Mouse (Mus musculus): ENCODE measurements around the gene Plekhm1.

Plekhm1 gene

DNA sequence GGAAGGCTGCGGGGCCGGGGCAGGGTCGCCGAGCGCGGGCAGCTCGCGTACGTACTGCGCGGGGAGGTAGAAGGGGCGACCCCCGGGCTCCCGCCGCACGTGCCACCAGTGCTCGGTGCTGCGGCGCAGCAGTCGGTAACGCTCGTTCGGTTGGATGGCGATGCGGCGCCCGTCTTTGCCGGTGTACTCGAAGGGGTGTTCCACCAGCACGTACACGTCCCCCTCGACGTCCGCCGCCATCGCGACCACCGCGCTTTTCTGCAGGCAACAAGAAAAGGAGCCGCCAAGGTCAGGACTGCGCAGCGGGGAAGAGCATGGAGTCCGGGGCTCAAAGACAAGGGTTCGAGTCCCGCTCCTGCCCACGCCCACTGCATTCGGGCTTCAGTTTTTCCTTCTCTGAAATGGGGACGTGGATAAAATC lies 51.8 kb downstream of the Plekhm1 start:
- DNase-seq (ENCODE audit: low spot score), result peak; percentile 34

DNA sequence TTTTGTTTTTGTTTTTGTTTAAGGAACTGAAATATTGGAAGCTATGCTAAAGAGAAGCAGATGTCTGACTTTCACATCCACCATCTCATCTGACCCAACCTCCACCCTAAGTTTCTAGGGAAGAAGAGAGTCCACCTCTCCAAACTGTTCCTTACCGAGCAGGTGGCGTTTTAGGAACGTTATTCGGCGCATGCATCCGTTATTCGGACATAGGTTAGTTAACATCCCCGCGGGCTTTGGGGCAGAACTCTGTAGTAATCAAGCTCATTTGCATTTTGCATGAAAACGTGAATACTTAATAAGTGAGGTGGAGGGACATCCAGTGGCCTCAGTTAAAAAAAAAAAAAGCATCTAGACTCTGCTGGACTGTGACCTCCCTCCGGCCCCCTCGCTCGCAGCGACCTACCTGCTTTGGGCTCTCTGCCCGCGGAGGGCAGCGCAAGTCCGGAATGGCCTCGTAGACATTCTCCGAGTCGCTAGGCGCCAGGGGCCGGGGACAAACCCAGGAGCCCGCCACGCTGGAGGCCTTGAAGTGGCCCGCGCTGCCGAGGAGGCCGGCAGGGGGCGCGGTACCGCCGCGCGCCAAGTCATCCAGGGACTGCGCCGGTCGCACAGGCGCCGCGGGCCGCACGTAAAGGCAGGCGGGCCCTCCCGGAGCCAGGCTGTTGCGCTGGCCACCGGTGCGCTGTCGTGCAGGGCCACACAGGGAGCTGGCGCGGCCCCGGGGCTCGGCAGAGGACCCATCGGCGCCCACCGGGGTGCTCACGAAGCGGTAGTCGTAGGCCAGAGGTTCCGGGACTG lies 52.4 kb downstream of the Plekhm1 start:
- peak; percentile 90 for DNase-seq (ENCODE audit: low spot score)

- peak; percentile 93 for DNase-seq (ENCODE audit: low spot score)
Measured at GRCm38 (mm10) chr11:103359122-103359521, 53.4 kb downstream of the Plekhm1 start.

DNA sequence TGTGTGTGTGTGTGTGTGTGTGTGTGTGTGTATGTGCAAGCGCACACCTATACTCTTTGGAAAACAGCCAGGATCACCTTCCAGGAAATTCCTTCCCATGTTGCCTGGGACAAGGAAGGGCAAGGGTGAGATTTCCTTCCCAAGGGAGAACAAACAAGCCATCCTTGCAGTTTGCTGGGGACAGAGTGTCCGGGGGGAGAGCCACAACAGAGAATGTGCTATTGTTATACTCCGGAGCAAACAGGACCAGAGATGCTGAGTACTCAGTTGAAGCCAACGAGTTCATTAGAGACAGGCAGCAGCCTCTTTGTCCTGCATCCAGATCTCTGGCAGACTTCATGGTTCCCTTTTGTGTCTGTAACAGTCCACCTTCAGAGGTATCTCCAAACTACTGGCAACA lies 54.2 kb downstream of the Plekhm1 start:
- DNase-seq (ENCODE audit: low spot score), result no peak

- no peak for DNase-seq (ENCODE audit: low spot score)
Measured at GRCm38 (mm10) chr11:103357710-103358109, 54.8 kb downstream of the Plekhm1 start.

- no peak for DNase-seq (ENCODE audit: low spot score)
Measured at GRCm38 (mm10) chr11:103356938-103357670, 55.4 kb downstream of the Plekhm1 start.

GRCm38 (mm10) chr11:103356032-103356571 lies 56.4 kb downstream of the Plekhm1 start:
- no peak for DNase-seq (ENCODE audit: low spot score)

DNA sequence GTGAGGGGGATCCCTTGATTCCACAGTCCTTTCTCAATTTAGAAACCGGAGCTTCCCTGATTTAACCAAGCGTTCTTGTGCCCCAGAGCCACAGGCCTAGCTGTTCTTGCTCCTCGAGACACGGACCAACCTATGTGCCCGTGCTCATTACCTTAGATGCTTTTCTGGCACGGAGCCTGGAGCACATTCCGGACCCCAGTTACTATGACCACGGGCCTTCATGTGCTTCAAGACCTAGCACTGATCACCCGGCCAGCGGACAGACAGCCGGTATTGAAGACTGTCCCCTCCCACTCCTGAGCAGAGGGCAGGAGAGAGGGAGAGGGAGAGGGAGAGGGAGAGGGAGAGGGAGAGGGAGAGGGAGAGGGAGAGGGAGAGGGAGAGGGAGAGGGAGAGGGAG lies 57.2 kb downstream of the Plekhm1 start:
- DNase-seq (ENCODE audit: low spot score), result peak; percentile 13

DNA sequence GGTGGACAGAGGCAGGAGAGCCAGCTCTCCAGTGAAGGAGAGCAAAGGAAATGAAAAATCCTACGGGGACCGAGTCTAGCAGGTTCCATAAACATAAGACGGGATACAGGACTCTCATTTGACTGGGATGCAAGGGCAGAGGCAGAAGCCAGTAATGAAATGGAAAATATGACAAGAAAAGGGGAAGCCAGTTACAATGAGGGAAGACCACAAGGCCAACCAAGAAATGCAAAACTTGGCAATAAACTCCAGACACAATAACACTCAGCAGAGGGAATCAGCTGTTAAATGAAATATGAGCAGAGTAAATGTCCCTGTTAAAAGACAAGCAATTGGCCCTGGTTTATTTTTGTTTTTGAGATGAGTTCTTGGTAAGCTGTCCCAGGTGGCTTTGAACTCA lies 58.5 kb downstream of the Plekhm1 start:
- no peak for DNase-seq (ENCODE audit: low spot score)

DNA sequence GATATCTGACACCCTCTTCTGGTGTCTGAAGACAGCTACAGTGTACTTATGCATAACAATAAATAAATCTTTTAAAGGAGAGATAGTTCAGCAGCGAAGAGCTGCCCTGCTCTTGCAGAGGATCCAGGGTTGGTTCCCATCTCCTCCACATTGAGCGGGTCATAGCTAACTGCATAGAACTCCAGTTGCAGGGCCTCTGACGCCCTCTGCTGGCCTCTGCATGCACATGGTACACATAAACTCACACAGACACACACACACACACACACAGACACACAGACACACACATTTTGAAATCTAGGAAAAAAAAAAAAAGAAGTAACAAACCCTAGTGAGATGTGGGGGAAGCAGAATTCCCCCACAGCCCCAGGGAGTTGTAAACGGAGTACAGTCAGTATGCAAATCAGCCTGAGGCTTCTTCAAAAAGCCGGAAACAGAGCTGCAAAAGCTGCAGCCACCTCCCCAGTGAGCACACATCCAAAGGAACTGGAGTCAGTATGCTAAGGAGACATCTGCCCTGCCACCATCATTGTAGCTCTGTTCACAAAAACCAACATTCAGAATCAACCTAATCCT lies 60.2 kb downstream of the Plekhm1 start:
- DNase-seq (ENCODE audit: low spot score), result no peak

DNA sequence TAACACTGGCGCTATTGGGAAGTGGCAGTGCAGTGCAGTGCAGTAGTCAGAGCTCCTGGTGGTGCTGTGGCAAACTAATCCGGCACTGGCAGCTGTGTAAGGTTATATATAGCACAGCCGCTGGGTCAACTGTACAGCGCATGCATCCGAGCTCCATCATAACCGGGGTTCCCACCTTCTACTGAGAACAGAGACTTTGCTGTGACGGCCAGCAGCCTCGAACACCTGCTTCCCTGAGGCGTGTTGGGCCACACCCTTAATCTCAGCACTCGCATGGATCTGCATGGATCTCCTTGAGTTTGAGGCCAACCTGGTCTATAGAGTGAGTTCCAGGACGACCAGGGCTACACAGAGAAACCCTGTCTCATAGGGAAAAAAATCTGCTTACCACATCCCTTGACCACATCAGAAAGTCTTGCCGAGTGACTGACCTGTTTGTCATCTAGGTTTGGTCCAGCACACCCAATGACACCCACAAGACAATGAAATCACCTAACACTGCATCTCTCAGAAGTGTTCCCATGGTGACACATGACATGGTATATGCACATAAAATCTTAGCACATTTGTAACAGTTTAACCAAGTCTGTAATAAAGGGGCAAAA lies 61.7 kb downstream of the Plekhm1 start:
- DNase-seq (ENCODE audit: low spot score), result no peak

DNA sequence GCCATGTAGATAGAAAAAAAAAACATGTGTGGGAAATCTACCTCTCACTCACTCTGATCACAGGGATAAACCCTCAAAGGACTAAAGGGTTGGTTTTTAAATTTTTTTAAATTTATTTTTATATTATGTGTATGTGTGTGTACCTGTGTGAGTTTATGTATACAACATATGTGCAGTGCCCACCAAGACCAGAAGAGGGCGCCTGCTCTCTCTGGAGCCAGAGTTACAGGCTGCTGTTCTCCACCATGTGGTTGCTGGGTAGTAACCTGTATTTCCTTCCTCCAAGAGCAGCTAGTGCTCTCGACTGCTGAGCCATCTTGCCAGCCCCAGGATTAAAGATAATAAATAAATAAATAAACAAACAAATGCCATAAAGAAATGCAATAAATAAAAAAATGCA lies 62.8 kb downstream of the Plekhm1 start:
- DNase-seq (ENCODE audit: low spot score), result no peak

GRCm38 (mm10) chr11:103346657-103347056 lies 65.8 kb downstream of the Plekhm1 start:
- no peak for DNase-seq (ENCODE audit: low spot score)

DNA sequence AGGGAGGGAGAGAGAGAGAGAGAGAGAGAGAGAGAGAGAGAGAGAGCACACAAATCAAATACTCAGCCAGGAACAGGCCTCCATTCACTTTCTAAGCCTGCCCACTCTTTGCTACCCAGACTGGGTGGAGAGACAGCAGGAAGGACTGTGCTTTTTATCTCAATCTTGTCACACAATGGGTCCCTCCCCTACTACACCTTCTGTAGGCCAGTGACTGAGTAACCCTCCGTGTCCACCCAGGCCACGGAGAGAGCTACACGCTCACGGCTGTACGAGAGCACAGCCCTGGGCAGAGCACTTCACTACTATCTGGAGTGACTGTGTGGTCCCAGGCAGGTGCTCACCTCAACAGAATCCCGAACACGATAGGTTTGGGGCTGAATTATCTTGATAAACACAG lies 66.3 kb downstream of the Plekhm1 start:
- no peak for DNase-seq (ENCODE audit: low spot score)

DNA sequence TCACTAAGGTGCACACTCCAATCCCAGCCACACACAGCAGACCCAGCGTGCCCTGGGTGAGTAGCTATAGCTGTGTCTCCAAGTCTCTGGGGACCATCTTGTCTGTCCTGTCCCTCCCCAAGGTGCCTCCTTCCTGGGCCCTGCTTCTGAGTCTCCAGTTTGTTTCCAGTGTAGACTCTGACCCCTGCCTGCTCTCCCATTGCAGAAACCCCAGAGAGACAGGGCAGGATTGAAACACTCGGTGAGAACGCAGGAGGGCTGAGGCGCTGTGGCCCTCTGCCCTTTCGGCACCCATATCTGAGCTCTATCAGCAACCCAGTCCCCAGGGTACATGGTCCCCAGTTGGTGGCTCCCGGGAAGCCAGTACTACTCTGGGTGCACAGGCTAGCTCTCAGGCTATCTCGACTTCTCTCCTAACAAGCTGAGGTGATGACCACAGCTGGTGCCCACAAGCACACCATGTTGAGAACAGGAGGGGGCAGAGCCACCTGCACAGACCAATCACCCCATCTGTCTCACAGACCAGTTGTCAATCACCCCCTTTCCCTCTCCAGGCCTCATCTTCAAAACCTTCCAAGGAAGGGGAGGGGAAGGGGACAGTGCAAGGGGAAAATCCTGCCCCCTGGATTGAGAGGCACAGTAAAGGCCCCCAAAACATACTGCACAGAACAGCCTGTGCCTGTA lies 66.9 kb downstream of the Plekhm1 start:
- DNase-seq (ENCODE audit: low spot score), result no peak

DNA sequence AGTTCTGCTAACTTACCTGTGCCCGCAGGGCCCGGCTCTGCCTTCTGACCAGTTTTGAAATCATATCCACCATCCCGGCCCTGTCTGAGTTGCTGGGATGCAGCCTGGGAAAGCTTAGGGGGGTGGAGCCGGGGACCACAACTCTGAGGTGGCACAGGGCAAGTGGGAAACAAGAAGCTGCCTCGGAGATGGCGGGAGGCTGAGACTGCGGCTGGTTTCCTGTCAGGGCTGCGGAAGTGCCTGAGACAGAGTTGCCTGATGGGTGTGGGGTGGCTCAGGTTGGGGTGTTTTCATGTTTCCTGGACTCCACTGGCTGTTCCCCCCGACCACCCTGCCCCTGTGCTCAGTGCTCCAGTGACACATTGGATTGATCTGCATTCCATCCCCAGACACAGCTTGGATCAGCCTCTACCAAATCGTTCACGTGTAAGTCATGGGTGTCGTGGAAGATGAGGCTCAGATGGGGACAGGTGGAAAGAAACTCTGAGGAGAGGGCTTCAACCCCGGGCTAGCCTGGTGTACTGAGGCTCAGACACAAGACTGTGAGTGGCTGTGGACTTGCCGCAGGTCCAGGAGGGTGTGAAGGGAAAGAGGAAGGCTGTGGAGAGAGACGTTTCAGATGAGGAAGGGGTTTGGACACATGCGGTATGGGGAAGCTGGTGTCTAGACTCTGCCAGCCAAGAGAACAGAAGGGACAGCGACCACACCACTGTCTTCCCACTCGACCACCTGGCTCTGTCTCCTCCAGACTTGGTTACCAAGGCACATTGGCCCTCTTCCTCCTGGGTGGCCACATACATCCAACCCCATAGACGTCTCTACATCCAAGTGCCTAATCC lies 67.8 kb downstream of the Plekhm1 start:
- DNase-seq (ENCODE audit: low spot score), result no peak

GRCm38 (mm10) chr11:103343881-103344280 lies 68.6 kb downstream of the Plekhm1 start:
- no peak for DNase-seq (ENCODE audit: low spot score)

DNA sequence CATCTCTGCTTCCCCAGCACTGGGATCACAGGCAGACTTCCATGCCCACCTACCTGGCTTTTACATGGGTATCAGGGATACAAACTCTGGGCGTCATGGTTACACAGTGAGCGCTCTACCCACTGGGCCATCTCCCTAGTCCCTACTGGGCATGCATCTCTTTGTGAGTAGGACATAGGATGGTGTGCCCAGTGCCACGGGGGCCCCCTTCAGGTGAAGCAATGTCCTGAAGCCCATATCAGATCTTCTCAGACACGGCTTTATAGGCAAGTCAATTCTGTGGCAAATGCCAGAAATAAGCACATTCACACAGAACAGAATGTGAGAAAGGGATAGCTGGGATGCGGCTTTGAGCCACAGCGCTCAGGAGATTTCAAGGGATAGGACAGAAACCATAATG lies 69.4 kb downstream of the Plekhm1 start:
- no peak for DNase-seq (ENCODE audit: low spot score)

DNA sequence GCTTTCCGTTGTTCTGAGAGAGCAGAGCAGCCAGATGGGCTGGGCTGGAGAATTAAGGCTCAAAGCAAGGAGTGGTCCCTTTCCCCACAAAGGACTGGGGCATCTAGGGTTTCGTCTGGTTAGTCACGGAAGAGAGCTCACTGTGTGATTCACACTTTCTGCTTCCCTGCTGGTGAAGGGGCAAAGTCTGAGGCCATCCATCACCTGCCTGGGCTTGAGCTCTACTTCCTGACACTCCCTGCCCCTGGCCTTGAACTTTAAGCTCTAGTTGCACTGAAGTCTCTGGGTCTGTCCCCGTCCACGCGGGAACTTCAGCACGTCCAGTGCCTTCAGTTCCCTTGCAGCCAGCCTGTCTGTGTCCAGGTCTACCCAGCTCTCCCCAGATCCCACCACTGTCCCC lies 71.8 kb downstream of the Plekhm1 start:
- DNase-seq (ENCODE audit: low spot score), result no peak

GRCm38 (mm10) chr11:103340130-103340529 lies 72.4 kb downstream of the Plekhm1 start:
- no peak for DNase-seq (ENCODE audit: low spot score)

All from embryo, embryonic 10.5 days (tissue).